Mouse (Mus musculus) heart, postnatal 0 days (tissue): ENCODE data around the gene Galnt10.

Experiments
- CTCF ChIP-seq: IDR thresholded peaks from 2 replicates; pipeline ENCODE4 v1.5.1; 2016; ENCODE audit warnings: antibody characterized with exemption, control low read depth, low read depth
- EP300 ChIP-seq: IDR thresholded peaks from 2 replicates; pipeline ENCODE4 v1.6.1; 2016; ENCODE audit warnings: antibody characterized with exemption, low read depth

GRCm38 (mm10) chr11:57747294-57748080 is 102.2 kb downstream of the Galnt10 start:
- TF ChIP-seq CTCF: peak; percentile 34
- TF ChIP-seq EP300: no peak
